Mouse (Mus musculus) midbrain, embryonic 16.5 days (tissue): Measurements from ENCODE around the gene Tmem252. TPM values are rescaled to one million over a fixed set of nuclear protein-coding genes. Genes with fewer than 3 reads are reported as not detected.

Experiments
- ATAC-seq: fragments of 200-750 bp; cut with Nextera tagmentation; 2 replicates; pipeline ENCODE4 v1.8.0; 2017; ENCODE audit warnings: moderate TSS enrichment
- H3K27ac ChIP-seq: fragments of 300-500 bp; sonication (generic); 2 replicates; pipeline ENCODE4 v1.5.1; 2014; ENCODE audit warnings: mild to moderate bottlenecking, low read length, mixed read lengths
- H3K27me3 ChIP-seq: fragments of 300-500 bp; sonication (generic); 2 replicates; pipeline ENCODE4 v1.6.1; 2014; ENCODE audit warnings: low read depth, low read length, mixed read lengths; ENCODE audit not compliant: control insufficient read depth, insufficient read depth
- H3K36me3 ChIP-seq: fragments of 300-500 bp; sonication (generic); 2 replicates; pipeline ENCODE4 v1.6.1; 2014; ENCODE audit warnings: mild to moderate bottlenecking, low read length, moderate library complexity, mixed read lengths; ENCODE audit not compliant: control insufficient read depth, insufficient read depth
- H3K4me1 ChIP-seq: fragments of 300-500 bp; sonication (generic); 2 replicates; pipeline ENCODE4 v1.6.1; 2014; ENCODE audit warnings: mild to moderate bottlenecking, low read length, mixed read lengths; ENCODE audit not compliant: control insufficient read depth, insufficient read depth
- H3K4me2 ChIP-seq: fragments of 300-500 bp; sonication (generic); 2 replicates; pipeline ENCODE4 v1.6.1; 2014; ENCODE audit warnings: mild to moderate bottlenecking, low read length, mixed read lengths
- H3K4me3 ChIP-seq: fragments of 300-500 bp; sonication (generic); 2 replicates; pipeline ENCODE4 v1.5.1; 2014; ENCODE audit warnings: low read depth, mild to moderate bottlenecking, low read length, moderate library complexity, mixed read lengths
- H3K9ac ChIP-seq: fragments of 300-500 bp; sonication (generic); 2 replicates; pipeline ENCODE4 v1.6.1; 2014; ENCODE audit warnings: low read depth, low read length, mixed read lengths
- H3K9me3 ChIP-seq: fragments of 300-500 bp; sonication (generic); replicated peaks from 2 replicates; pipeline ENCODE4 v1.6.1; 2014; ENCODE audit warnings: mild to moderate bottlenecking, low read length, mixed read lengths; ENCODE audit not compliant: control insufficient read depth, poor library complexity, severe bottlenecking
- WGBS: fragments of 180-500 bp; shearing (Covaris S2); extraction: QIAGEN DNeasy Blood & Tissue Kit; methylation state at CpG from one replicate; pipeline ENCODE4 v1.1.7; 2014; 5-methylcytosine and 5-hydroxymethylcytosine counted together
- polyA plus RNA-seq: library from polyadenylated mRNA; unstranded; fragments of >200 nt; fragmentation: Nextera tagmentation; extraction: Ambion mirVana; gene quantifications from 2 replicates; pipeline ENCODE4 v1.2.1, GENCODE M21; 2015

Tmem252 gene
- polyA plus RNA-seq, 1 experiment from 2014 or later, result 1.4 TPM

GRCm38 (mm10) chr19:24705395-24705794, 31.6 kb downstream of the Tmem252 start:
- no peak for ATAC-seq
- Histone ChIP-seq H3K27ac (no peak overlapping the region), H3K4me1 (no peaks in the 10 kb centered on the region), H3K4me2 (no peak overlapping the region), H3K4me3 (no peak overlapping the region), H3K9ac (no peak overlapping the region), H3K36me3 (no peaks in the 10 kb centered on the region), H3K9me3 (no peaks in the 10 kb centered on the region), H3K27me3 (no peaks in the 10 kb centered on the region)
- 65% methylated on average over 1 of the region's 1 CpGs for WGBS

GRCm38 (mm10) chr19:24707071-24707906, 33.5 kb downstream of the Tmem252 start:
- Histone ChIP-seq H3K27me3 (no peaks in the 10 kb centered on the region), H3K4me3 (no peak overlapping the region), H3K27ac (no peak overlapping the region), H3K4me1 (no peaks in the 10 kb centered on the region), H3K9ac (no peak overlapping the region), H3K36me3 (no peaks in the 10 kb centered on the region), H3K9me3 (no peaks in the 10 kb centered on the region), H3K4me2 (no peak overlapping the region)
- no peak for ATAC-seq
- 84% methylated on average over 7 of the region's 7 CpGs for WGBS

GRCm38 (mm10) chr19:24708032-24708431, 34.2 kb downstream of the Tmem252 start:
- Histone ChIP-seq H3K4me1 (no peaks in the 10 kb centered on the region), H3K27me3 (no peaks in the 10 kb centered on the region), H3K27ac (no peak overlapping the region), H3K4me2 (no peak overlapping the region), H3K4me3 (no peak overlapping the region), H3K9ac (no peak overlapping the region), H3K36me3 (no peaks in the 10 kb centered on the region), H3K9me3 (no peaks in the 10 kb centered on the region)
- no peak for ATAC-seq
- WGBS, result 87% methylated on average over 7 of the region's 7 CpGs

GRCm38 (mm10) chr19:24716303-24717097, 42.7 kb downstream of the Tmem252 start:
- H3K27ac ChIP-seq, result no peak overlapping the region
- no peaks in the 10 kb centered on the region for H3K4me1 ChIP-seq
- no peaks in the 10 kb centered on the region for H3K27me3 ChIP-seq
- no peak for ATAC-seq
- H3K9ac ChIP-seq, result no peak overlapping the region
- no peak overlapping the region for H3K4me2 ChIP-seq
- no peaks in the 10 kb centered on the region for H3K36me3 ChIP-seq
- H3K9me3 ChIP-seq, result no peaks in the 10 kb centered on the region
- WGBS, result 85% methylated on average over 7 of the region's 7 CpGs
- H3K4me3 ChIP-seq, result no peak overlapping the region

- no peaks in the 10 kb centered on the region for H3K27me3 ChIP-seq
- H3K27ac ChIP-seq, result no peak overlapping the region
- no peak overlapping the region for H3K9ac ChIP-seq
- ATAC-seq, result no peak
- H3K9me3 ChIP-seq, result no peaks in the 10 kb centered on the region
- H3K4me2 ChIP-seq, result no peak overlapping the region
- H3K36me3 ChIP-seq, result no peaks in the 10 kb centered on the region
- no peaks in the 10 kb centered on the region for H3K4me1 ChIP-seq
- H3K4me3 ChIP-seq, result no peak overlapping the region
- 92% methylated on average over 1 of the region's 1 CpGs for whole genome bisulfite sequencing
Observed at GRCm38 (mm10) chr19:24718021-24718420, 44.2 kb downstream of the Tmem252 start.

GRCm38 (mm10) chr19:24719504-24719903, 45.7 kb downstream of the Tmem252 start:
- no peak overlapping the region for H3K9ac ChIP-seq
- WGBS, result 74% methylated on average over 4 of the region's 4 CpGs
- no peaks in the 10 kb centered on the region for H3K27me3 ChIP-seq
- no peaks in the 10 kb centered on the region for H3K9me3 ChIP-seq
- H3K27ac ChIP-seq, result no peak overlapping the region
- ATAC-seq, result no peak
- H3K4me3 ChIP-seq, result no peak overlapping the region
- H3K36me3 ChIP-seq, result no peaks in the 10 kb centered on the region
- H3K4me2 ChIP-seq, result no peak overlapping the region
- no peaks in the 10 kb centered on the region for H3K4me1 ChIP-seq

GRCm38 (mm10) chr19:24720448-24720847, 46.6 kb downstream of the Tmem252 start:
- Histone ChIP-seq H3K4me1 (no peaks in the 10 kb centered on the region), H3K4me2 (no peak overlapping the region), H3K27ac (no peak overlapping the region), H3K9me3 (no peaks in the 10 kb centered on the region), H3K27me3 (no peaks in the 10 kb centered on the region), H3K4me3 (no peak overlapping the region), H3K9ac (no peak overlapping the region), H3K36me3 (no peaks in the 10 kb centered on the region)
- no peak for ATAC-seq

GRCm38 (mm10) chr19:24724362-24724761, 50.6 kb downstream of the Tmem252 start:
- Histone ChIP-seq H3K4me1 (no peaks in the 10 kb centered on the region), H3K4me3 (no peak overlapping the region), H3K9me3 (no peaks in the 10 kb centered on the region), H3K27me3 (no peaks in the 10 kb centered on the region), H3K4me2 (no peak overlapping the region), H3K9ac (no peak overlapping the region), H3K27ac (no peak overlapping the region), H3K36me3 (no peaks in the 10 kb centered on the region)
- ATAC-seq, result no peak
- WGBS, result 81% methylated on average over 10 of the region's 10 CpGs

- H3K36me3 ChIP-seq, result no peaks in the 10 kb centered on the region
- no peak for ATAC-seq
- H3K27ac ChIP-seq, result no peak overlapping the region
- H3K9ac ChIP-seq, result no peak overlapping the region
- no peaks in the 10 kb centered on the region for H3K27me3 ChIP-seq
- H3K4me2 ChIP-seq, result no peak overlapping the region
- no peaks in the 10 kb centered on the region for H3K4me1 ChIP-seq
- H3K9me3 ChIP-seq, result no peaks in the 10 kb centered on the region
- WGBS, result 76% methylated on average over 5 of the region's 5 CpGs
- H3K4me3 ChIP-seq, result no peak overlapping the region
Observed at GRCm38 (mm10) chr19:24730661-24731060, 56.9 kb downstream of the Tmem252 start.
